Mouse (Mus musculus): ENCODE results near the gene P2ry6. TPM values are rescaled to one million over a fixed set of nuclear protein-coding genes. Genes with fewer than 3 reads are reported as not detected.
A peak's percentile ranks its signal among the peaks of the same experiment; 100 is the strongest.

The P2ry6 gene
- total RNA-seq, 2 experiments from 2014 or later, result 4.4 TPM

DNA sequence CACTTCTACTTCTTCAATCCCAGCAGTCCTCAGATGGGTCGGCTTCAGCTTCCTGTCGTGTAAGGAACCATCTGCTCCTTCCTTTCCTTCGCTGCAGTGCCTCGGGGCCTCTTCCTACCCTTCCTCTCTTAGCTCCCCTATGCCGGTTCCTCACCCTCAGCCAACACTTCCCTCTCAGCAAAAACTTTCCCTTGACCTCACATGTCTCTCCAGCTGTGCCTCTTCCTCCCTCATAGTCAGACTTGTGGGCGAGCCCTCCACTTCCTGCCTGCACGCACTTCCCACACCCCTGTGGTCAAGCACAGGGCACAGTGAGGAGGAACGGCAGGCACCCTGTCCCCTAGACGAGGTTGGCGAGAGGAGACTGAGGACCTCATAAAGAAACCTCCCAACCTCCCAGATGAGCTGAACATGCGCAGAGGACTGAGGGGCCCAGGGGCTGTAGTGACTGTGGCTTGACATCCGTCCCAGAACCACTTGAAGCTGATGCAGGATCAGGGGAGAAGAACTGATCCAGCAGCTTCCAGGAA, 23.9 kb downstream of the P2ry6 start:
- intact Hi-C loops (cut with DNase I), result no loop called here

DNA sequence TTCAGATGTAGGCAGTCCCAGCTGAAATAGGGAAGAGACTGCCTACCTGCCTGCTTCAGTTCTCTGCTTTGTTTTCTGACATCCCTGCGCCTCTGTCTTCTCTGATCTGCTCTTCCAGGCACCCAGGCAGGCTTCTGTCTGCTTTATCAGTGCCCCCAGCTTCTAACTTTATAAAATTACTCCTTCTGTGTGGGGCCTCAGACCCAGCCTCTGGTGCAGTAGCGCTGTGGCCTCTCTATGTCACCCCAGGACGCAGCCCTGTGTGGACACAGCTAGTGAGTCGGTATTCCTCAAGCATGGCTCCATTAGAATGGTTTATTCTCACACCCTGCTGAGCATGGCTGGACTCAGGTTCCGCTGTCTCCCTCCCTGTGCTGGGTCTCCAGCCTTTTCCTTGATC, 24.4 kb downstream of the P2ry6 start:
- intact Hi-C loops (cut with DNase I), result no loop called here
- no peak for DNase-seq (ENCODE audit: low spot score)

More for the DNA sequence above, 23.9 kb downstream of the P2ry6 start:
- DNase-seq (ENCODE audit: low spot score), result peak; percentile 50

DNA sequence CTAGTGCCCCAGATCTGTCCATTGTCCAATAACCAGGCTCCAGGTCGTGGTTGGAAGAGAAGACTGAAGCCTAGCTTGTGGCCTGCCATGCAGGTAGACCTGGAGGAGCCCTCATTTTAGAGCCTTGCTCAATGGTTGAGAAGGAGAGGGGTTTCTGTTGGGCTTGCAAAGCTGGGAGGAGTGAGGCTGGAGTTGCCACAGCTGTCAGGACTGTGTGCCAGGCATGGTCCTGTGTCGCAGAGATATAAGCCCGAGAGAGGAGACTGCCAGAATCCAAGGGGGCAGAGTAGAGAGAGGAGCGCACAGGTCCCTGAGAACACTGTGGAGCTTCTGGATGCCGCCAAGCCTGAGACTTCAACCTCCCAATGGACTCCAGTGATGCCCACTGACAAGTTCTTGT, 29.7 kb downstream of the P2ry6 start:
- intact Hi-C loops (cut with DNase I), result no loop called here
- DNase-seq (ENCODE audit: low spot score), result no peak

DNA sequence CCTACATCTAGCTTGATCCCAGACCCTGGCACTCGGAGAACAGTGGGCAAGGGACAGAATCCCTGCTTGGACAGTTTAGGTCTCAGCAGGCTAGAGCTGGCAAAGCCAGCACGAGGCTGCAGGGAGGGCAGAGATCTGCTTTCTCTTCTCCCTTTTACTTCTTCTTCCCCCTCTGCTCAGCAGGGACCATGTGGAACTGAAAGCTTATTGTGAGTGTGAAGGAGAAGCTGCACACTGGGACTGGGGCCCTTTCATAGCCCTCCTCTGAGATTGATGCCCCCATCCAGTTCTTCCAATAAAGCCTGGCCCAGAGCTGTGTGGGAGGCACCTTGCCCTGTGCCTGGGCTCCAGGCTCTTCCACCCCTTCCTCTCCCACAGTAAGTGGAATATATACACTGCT, 30.1 kb downstream of the P2ry6 start:
- DNase-seq (ENCODE audit: low spot score), result no peak
- intact Hi-C loops (cut with DNase I), result no loop called here

DNA sequence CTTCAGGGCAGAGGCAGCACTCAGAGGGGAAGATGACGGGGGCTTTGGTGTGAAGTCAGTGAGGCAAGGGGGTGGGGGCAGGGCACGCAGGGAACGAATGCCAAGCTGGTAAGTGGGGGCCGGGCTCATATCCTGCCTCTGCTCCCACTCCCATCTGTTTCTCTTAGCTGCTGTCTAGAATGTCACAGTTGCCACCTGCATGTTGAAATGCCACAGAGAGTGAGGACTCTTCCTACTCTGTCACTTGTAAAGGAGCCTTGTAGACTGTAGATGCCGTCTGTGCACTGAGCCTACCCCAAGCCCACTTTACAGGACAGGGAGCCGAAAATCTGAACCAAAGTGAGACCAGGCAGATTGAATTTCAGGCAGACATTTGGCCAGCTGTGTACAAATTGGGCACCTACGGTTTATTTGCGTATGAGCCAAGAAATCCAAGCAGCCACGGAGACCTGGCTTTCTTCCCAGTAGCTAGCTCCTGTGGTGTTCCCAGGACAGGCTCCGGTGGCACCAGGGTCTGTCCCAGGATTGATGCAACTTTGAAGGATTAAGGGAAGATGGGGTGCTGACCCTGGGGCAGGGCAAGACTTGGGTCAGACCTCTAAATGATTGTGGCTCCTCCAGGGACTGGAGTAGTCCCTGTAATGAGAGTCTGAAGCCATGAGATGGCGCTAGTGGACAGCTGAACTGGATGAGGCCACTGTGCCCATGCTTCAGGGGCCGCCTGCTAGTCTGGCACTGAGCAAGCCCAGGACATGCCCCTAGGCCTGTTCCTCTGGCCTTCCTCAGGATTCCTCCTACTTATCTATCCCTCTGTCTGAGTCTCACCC, 31.4 kb downstream of the P2ry6 start:
- intact Hi-C loops (cut with DNase I), result loop anchor here (1.0 kb wide), 2 partner anchors 22 to 109 kb away; no protein-coding TSS in a partner anchor
- DNase-seq (ENCODE audit: low spot score), result no peak

DNA sequence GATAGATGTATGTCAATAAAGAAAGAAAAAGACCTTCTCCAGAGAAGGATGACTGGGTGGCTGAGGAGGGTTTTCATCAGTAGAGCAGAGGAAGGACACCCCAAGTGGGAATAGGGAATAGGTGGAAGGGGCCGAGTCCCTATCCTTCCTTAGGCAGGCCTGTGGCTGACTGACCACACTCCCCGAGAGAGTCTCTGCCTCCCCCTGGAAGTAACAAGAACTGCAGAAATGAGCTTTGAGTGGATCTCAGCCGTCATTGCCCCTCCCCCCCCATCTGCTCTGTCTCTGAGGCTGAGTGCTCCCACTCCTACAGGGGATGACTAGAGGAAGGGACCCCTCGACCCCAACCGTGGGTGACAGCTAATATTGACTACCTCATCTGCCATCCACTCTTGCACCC, 33.3 kb downstream of the P2ry6 start:
- intact Hi-C loops (cut with DNase I), result no loop called here
- DNase-seq (ENCODE audit: low spot score), result no peak

DNA sequence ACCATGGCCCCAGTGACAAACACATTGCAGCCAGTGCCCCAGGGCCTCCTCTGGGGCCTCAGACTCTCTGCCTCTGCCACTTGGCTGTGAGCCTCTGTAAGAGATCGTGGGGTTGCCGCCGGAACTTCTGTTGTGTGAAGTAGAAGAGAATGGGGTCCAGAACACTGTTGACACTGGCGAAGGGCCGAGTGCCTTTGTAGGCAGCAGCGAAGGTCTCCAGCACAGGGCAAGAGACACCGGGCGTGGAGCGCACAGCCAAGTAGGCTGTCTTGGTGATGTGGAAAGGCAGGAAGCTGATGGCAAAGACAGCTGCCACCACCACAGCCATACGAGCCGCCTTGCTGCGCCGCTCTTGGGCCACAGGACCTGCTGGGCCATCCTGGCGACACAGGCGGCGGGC, 36.3 kb downstream of the P2ry6 start:
- no peak for DNase-seq (ENCODE audit: low spot score)
- intact Hi-C loops (cut with DNase I), result no loop called here

DNA sequence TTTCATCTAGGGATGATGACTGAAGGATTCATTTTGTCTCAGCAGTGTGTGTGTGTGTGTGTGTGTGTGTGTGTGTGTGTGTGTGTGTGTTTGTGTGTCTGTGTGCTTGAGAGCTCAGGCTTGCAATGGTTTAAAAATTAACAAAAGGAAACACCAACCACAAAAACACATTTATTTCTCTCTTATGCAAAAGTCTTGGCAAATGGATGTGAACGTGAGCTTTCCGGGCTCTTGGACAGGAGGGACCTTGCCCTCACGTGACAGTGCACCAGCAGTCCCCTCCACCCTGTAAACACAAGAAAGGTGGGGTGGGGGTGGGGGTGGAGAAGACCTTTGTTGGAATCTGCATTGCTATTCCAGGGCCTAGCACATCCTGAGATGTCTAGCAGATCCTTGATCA, 37.0 kb downstream of the P2ry6 start:
- intact Hi-C loops (cut with DNase I), result no loop called here
- DNase-seq (ENCODE audit: low spot score), result no peak

DNA sequence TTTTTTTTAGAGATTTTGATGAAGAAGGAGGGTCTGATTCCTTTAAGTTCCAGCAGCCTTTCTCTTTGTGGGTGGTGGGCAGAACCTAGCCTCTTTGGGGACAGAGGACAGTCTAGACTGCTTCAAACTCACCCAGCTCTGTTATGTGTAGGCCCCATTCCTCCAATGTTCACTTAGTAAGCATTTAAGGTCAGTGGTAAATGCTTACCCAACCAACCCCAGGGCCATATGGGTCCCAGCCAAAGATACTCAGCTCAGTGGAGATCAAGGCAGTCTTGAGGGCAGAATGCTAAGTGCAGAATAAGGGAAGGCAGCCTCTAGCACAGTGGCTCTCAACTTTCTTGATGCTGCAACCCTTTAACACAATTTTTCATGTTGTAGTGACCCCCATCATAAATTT, 40.9 kb downstream of the P2ry6 start:
- intact Hi-C loops (cut with DNase I), result no loop called here
- no peak for DNase-seq (ENCODE audit: low spot score)

DNA sequence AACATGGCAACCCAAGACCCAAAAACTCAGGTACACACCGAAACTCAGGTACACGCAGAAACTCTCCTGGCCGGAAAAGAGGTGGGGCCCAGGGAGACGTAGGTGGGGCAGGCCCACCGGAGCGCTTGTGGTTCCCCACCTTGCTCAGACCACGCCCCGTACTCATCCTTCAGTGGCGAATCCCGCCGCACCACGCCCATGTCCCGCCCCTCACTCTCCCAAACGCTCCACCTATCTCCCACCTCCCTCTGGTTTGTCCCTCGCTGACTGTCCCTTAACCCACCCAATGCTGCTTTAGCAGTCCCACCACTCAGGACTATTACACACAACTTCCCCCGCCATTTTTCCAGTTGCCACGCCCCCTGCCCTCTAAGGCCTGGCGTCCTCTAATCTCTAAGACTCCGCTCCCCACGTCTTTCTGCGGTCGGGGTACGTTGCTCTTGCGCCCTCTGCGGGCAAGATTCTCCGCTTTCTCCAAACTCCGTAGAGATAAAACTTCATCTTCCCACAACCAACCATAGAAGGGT, 41.9 kb downstream of the P2ry6 start:
- DNase-seq (ENCODE audit: low spot score), result peak; percentile 77
- intact Hi-C loops (cut with DNase I), result loop anchor here (1.0 kb wide), 1 partner anchor 25 kb away; no protein-coding TSS in a partner anchor

DNA sequence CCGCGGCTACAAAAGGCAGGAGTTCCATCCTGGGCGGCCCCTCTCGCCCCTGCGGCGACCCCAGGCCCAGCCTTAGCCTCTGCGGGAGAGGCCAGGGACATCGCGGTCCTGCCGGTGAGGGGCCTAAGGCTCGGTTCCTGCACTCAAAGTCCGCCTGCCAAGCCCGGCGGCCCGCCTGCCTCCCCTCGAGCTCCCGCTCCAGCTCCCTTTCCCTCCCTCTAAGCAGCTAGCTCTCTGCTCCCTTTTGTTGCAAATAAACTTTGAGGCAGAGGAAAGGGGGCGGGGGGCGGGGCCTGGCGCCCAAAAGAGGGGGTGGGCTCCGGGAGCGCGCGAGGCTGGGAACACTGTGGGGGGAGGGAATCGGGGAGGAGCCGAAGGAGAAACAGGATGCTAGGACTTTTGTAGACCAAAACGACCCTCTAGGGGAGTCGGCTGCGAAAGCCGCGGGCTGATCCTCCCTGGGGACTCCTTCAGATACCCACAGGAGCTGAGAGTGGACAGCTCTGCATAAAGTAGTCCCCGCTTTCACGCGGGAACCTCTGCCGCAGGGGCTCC, 42.4 kb downstream of the P2ry6 start, which contains the start of gene Arhgef17:
TSS of gene Arhgef17 (minus strand) at position 182 of the 555 bp plus-strand sequence.
- DNase-seq (ENCODE audit: low spot score), result no peak
- intact Hi-C loops (cut with DNase I), result loop anchor here (1.0 kb wide), 1 partner anchor 25 kb away; no protein-coding TSS in a partner anchor

DNA sequence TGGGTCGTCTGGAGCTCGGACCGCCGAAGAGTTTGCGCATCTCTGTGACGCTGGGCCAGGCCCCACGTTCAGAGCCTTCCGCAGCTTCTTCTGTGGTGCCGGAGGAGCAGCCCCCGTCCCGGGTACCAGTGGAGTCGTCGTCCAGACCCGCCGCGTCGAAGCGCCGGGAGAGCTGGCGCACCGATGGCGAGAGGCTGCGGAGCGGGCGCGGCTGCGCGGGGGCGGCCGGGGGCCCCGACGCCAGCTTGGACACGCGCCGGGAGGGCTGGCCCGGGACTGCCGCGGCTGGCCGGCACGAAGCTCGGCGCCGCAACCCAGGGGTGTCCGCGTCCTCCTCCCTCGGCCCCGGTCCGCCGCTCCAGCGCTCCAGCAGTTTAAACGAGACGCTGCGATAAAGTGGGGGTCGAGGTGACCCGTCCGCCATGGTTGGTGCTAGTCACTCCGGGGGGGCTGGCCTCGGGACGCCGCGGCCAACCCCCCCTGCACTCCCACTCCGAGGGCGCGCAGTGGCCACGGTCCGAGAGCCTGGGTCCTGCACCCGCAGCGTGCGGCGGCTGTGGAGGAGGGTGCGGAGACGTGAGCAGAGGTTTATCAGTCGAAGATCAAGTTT, 43.0 kb downstream of the P2ry6 start:
- DNase-seq (ENCODE audit: low spot score), result no peak
- intact Hi-C loops (cut with DNase I), result no loop called here

DNA sequence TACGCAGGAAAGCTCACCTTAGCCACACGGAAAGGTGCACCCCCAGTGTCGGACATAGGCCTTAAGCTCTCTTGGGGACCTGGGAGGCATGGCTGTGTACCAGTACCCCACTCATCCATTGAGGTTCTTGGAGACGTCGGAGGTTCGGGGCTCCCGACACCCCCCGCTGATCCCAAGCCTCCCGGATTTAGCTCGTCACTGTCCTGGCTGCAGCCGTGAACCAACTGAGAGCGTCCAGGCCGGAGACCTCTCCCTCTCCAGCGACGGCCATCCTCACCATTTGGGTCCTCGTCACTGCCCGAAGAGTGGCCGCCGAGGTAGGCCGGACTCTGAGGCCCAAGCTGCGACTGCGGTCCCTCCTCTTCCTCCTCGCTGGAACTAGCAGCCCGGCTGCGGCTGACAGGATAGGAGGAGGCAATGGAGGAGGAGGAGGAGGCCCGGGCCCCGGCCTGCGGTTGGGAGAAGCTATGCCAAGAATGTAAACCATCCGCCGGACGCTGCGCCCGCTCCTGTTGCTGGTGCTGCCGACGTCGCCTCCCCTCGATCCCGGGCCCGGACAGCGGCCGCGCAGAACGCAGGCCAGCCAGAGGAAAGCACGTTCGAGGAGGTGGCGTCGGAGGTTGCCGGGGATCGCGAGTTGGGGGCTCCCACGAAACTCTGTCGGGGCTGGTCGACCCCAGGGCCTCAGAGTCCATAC, 43.7 kb downstream of the P2ry6 start:
- intact Hi-C loops (cut with DNase I), result no loop called here
- peak; percentile 50 for DNase-seq (ENCODE audit: low spot score)

DNA sequence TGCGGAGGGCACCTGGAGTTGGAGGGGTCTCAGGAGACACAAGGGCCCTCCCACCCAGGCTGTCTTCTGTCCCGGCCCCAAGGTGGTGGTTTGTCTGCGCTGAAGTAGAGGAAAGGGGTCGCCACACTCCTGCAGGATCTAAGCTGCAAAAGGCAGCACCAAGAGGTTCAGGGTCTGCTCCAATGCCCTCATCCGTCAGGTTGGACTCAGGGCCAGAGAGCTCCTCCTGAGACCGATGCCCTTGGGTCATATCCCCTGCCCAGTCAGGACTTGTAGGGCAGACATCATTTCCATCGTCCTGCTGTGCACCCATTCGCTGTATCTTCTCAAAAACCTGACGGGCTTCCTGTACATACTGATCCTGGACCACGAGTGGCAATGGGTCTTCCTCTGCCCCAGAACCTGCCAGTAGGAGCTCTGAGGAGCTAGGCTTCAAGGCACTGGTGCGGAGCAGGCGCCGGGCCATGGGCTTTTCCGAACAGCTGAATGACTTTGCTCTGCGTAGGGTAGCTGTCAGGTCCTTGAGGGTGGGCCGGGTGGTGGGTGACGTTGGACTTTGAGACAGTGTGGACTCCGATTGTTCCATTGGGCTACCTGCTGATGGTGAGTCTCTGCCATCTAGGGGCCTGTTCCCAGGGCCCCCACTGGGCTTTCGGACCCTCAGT, 44.7 kb downstream of the P2ry6 start:
- DNase-seq (ENCODE audit: low spot score), result no peak
- intact Hi-C loops (cut with DNase I), result no loop called here

DNA sequence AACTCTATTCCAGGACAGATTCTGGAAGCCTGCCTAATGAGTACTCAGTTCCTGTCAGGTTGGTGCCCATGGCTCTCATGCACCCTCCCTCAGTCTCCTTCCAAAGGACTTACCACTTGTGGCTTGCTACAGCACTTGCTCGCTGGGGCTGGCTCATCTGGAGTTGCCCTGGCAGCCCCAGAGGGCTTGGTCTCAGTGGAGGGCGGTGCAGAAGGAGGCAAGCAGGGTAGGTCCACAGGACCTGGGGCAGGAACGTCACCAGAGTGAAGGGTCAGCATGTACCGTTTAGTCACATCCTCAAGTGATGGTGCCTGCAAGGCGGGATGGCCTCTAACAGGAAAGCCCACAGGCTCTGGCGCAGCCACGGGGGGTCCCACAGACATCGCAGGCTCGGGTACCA, 46.0 kb downstream of the P2ry6 start:
- DNase-seq (ENCODE audit: low spot score), result no peak
- intact Hi-C loops (cut with DNase I), result no loop called here

DNA sequence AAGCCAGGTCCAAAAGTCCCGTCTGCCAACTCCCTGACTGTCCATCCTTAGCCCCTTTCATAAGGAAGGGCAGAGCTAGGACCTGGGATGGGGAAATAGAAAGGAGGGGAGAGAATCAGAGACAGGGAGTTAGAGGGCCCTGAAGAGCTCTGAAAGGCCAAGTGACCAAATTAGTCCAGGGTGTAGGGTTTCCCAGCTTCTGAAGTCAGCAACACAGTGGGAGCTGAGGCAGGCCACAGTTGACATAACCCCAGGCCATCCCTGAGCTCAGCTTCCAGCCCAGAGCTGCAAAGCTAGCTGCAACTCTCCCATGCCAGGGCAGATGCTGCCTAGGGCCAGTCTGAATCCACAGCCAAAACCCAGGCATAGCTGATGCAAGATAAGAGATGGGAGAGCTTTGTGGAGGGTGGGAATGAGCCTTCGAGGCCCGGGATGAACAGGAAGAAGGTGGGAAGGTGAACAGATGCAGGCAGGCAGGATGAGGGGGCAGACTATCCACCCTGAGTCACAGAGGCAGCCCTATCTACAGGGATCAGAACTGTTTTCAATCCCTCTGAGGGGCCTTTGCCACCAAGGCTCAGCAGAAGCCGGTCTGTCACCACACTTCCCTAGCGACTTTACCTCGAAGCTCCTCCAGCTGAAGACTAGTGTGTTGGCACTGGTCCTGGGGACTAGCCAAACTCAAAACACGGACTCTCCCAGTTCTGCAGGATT, 47.0 kb downstream of the P2ry6 start:
- intact Hi-C loops (cut with DNase I), result no loop called here
- no peak for DNase-seq (ENCODE audit: low spot score)

DNA sequence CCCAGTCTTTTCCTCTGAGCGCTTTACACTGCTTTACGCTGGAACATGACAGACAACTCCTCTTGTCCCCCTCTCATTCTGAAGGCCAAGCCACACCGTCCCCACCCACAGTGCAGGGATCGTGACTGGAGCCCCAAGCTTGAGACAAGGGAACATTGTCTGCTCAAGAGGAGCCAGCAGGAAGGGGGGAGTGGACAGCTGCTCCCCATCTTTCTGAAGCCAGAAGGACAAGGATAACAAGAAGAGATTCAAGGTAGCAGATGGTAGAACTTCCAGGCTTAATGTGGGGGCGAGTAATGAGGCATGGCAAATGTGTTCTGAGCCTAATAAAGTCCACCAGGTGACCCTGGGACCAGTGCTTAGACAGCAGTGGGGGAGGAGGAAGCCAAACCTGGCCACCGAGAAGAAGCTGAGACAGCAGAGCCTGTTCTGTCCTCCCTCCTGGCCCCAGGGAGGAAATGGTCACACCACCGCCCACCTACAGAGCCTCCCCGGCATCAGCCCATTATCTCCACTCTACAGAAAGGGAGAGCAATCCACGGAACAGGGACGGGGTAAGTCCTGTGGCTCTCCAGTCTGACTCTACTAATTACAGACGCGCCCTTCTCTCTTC, 48.0 kb downstream of the P2ry6 start:
- no peak for DNase-seq (ENCODE audit: low spot score)
- intact Hi-C loops (cut with DNase I), result no loop called here

DNA sequence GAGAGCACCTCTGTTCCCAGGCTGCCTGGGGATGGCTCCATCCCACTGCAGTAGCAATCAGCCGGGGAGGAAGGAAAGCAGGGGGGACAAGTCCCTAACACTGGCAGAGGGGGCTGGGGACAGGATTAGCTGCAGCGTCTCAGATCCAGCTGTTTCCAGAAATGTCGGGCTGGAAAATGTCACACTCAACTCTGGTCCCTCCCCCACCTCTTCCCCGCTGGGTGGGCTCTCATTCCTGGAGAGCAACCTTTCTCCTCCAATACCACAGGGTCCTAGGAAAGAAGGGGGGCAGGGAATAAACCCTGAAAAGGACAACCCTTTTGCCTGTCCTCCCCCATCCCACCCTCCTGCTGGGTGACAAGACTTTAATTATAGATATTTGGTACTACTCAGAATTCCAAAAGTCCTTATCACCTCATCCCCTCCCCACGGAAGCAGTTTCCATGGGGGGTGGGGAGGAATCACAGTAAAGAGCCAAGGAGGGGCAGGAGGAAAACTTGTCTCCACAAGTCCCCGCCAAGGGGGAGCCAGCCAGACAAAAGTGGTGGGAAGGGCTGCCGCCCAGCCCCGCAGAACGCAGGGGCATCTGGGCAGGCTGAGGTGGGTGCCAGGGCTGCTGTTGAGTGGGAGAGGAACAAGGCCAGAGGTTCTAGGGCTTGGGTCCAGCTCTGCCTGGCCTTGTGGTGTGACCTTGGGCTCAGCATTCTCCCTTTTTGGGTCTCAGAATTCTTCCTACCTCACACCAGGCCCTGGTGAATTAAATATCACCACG, 49.6 kb downstream of the P2ry6 start:
- no peak for DNase-seq (ENCODE audit: low spot score)
- intact Hi-C loops (cut with DNase I), result no loop called here

Data from heart, postnatal 25 days (tissue).